Mouse (Mus musculus): ENCODE results near the gene Gm11627.
"Not testable (repeated sequence)": the region's sequence is repeated elsewhere in the genome, so short reads cannot be mapped to it uniquely, and the experiment has no call there.

Gm11627 gene

DNA sequence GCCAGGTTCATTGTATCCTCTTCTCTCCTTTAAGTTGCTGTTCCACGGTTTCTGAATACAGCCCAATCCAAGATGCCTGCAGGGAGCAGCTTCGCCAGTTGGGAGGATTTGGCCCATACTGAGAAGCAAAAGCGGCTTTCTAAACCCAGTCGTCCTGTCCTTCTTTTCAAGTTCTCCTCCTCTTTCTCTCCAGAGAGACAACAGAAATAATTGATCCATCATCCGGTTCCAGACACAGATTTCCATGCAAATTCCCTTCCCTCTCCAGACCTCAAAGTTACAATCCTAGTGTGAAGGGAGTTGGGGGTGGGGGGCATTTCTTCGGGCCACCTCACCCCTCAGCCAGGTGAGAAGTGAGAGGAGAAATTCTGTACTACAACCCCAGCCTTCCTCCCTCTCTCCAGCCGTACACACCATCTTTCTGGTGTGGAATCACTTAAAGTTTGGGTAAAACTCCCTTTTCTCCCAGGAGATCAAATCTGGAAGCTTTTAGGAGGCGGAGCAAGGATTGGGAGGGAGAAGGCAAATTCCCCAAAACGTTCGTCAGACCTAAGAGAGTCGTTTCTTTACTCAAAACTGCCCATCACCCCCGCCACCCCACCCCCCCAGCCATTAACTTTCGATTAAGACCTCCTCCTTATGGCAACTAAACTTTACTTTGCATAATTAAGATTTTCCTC, 23.7 kb upstream of the Gm11627 start:
- no peak for DNase-seq (ENCODE audit: low spot score)

DNA sequence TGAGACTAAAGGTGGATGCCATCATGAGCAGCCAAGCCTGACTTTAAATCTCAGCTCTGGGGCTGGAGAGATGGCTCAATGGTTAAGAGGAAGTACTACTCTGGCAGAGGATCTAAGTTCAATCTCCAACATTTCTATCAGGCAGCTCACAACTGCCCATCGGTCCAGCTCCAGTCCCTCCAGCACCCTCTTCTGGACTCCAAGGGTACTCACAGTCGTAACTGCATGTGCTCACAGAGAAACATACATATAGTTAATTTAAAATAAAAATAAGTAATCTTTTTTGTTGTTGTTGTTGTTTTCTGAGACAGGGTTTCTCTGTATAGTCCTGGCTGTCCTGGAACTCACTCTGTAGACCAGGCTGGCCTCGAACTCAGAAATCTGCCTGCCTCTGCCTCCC, 20.7 kb upstream of the Gm11627 start:
- DNase-seq (ENCODE audit: low spot score): no peak

DNA sequence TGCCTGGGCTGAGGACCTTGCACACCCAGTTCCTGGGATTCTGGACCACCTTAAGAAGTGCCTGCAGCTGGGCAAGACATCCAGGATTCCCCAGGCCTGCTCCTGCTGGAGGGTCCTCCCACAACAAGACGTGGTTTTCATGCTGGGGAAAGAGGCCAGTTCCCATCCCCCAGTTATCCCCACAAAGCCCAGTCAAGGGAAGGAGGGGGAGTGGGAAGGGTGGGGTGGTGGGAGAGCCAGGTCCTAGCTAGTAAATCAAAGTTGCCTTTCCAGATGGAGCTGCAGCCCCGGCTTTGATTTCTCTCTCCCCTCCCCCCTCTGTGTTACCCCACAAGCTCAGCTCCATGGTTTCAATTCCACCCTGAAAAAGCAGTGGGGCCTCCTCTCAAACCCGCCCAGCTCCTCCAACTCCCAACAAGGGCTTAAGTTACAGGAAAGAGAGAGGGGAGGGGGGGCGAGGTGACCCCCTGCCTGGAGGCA, 16.1 kb upstream of the Gm11627 start:
- DNase-seq (ENCODE audit: low spot score): peak; percentile 72

DNA sequence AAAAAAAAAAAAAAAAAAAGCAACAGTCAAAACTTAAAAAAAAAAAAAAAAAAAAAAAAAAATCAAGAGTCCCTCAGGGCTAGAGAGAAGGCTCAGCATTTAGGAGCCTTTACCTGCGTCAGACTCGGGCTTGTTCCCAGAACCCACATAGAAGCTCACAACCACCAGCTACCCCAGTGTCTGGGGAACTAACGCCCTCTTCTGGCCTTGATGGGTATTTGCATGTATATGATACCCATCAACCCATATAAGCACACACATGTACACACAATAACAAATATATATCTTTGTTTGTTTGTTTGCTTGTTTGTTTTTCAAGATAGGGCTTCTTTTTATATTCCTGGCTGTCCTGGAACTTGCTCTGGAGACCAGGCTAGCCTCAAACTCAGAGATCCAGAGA, 8.3 kb upstream of the Gm11627 start:
- DNase-seq (ENCODE audit: low spot score): no peak

DNA sequence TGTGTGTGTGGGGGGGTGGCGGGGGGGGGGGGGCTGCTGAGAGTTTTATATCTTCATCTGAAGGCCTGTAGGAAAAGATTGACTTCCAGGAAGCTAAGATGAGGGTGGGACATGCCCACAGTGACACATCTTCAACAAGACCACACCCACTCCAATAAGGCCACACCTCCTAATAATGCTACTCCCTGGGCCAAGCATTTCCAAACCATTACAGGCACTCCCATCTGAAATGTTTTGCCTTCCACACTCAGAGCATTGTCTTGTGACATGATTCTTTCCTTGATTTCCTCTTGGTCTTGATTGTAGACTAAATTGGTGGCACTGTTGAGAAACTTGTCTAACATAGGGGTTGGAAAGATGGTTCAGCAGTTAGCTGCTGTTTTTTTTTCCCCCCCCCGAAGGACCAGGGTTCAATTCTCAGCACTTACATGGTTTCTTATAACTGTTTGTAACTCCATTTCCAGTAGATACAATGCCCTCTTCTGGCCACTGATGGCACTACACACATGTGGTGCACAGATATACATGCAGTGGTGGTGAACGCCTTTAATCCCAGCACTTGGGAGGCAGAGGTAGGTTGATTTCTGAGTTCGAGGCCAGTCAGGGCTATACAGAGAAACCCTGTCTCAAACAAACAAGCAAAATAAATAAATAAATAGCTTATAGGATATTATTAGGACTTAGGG, 7.3 kb upstream of the Gm11627 start:
- no peak for DNase-seq (ENCODE audit: low spot score)

DNA sequence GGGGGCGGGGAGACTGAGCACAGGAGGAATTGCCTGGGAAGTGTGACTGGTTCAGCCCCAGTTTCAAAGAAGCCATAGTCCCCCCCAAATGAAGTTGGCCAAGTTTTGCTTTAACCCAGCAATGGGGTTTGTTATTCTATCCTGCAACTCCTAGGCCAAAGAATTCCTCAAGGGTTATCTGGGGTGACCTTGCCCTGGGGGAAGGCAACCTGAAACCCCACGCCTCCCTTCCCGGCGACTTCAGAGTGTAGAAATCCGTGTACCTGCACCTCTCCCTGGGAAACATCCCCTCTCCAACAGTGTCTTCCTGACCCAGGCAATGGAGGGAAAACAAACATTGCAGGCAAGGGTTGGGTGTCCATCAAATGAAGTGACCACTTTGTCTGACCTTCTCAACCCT, 3.5 kb upstream of the Gm11627 start:
- no peak for DNase-seq (ENCODE audit: low spot score)

DNA sequence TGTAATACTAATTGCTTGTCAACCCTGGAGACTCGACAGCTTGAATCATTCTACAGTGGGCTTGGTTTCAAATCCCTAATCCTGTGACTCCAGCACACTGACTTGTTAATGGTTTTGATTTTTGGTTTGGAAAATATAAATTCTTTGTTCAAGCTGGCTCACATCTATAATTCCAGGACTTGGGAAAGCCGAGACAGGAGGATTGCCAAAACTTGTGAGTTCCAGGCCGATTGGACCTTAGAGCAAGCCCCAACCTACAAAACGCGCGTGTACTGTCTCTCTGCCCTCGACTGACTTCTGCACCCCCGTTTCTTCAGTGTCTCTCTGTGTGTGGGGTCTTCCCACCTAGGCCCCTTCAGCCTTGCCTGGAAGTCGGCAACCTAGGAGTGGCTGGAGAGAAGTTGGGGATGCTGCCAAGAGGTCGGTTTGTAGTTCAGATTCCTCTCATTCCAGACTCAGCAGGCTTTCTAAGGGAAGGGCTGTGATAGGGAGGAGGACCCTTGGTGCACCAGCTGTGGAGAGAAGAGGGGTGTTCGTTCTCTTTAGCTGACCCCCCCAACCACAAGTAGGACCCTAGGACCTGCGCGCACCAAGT, 2.9 kb upstream of the Gm11627 start:
- DNase-seq (ENCODE audit: low spot score): no peak

DNA sequence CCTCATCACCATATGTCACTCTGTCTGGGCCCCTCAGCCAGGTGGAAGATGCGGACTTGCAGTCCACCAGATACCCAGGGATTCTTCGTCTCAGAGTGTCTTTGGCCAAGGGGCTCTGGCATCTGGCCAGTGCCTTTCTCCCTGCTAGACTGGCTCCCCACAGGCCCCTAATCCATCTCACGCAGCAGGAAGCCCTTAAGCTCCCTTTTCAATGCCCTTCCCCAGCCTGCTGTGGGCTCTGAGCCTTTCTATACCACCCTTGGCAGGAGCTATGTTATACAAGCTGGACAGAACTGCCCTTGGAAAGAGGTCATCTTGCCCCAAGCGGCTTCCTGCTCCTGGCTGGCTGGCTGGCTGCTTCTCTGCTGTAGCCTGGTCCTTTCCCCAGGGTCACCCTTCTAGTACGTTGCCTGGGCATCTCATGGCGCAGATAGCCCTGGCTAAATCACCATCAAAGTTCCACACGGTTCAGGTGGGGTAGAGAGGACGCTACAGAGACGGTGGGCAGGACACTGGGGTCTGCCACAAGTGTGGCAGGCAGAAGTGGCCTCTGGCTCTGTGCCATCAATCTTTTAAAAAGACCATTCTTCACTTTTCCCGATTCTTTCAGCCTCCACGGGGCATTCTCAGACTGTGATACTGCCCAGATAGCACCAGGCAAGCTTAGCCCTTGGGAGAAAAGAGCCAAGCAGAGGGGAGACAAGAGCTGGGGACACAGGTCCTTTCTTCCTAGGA, 2.2 kb upstream of the Gm11627 start:
- DNase-seq (ENCODE audit: low spot score): no peak

DNA sequence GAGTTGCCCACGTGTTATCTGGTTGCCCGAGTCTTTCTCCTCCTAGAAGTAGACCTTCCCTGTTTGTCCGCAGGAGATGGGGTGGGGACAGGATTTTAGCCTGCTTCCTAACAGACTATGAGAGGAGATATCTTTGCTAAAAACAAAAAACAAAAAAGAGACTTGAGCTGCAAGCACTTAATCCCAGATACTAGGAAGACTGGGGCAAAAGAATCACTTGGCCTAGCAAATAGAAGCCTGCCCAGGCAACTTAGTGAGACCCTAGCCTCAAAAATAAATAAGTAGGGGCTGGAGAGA, 721 bp upstream of the Gm11627 start:
- no peak for DNase-seq (ENCODE audit: low spot score)

DNA sequence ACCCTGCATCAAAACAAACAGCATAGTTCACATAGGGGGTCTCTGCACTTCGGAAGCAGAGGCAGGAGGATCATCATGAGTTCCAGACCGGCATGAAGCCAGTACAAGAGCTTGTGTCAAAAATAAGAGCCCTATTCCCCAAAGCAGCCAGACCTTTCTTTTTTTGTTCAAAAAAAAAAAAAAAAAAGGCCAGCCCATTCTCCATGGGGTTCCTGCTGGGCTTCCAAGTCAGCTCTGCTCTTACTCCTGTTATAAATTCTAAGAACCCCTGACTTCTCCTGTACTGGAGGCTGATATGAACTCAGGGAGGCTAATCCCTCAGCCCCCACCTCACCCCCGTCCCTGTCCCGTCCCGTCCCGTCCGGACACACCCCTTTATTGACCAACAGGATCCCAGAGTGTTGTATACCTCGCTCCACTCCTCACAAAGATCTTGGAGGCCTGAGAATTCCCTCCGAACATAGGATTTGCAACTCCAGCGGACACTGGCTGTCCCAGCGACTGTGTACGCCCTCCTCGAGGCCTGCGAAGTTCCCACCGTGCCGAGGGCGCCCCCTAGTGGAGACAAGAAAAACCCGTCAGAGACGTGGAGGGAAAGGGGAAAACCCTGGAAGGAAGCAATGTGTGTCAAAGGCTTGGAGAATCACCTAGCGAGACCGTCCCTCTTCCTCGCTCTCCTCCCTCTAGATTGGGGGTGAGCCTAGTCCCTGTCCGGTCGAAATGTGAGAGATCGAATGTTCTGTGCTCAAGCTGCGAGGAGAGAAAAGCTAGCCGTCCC, 731 bp downstream of the Gm11627 start:
- DNase-seq (ENCODE audit: low spot score): peak; percentile 73

DNA sequence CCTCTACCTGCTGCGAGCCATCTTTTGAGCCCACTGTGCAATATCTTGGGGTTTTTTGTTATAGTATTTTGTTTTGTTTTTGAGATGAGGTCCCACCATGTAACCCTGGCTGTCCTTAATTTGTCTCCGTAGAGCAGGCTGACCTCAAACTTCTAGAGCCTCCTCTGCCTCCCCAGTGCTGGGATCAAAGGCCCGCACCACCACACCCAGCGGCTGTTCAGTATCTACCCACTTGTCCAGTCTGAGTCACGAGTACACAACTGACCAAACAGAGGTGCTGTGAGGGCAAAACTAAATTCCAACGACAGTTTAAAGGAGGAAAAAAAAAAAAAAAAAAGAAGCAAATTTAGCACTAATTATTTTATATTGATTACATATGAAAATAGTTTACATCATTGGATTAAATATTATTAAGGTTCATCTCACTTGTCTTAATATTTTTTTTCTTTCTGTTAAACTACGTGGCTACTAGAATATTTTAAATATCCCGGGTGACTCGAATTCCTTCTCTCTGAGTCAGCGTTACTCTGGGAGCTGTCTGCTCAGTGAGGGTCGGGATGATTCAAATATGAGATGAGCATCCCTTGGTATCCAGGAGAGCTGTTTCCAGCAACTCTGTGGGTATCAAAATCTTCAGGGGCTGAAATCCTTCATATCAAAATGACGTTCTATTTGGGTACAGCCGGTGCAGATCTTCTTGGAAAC, 3.1 kb downstream of the Gm11627 start:
- DNase-seq (ENCODE audit: low spot score): no peak

DNA sequence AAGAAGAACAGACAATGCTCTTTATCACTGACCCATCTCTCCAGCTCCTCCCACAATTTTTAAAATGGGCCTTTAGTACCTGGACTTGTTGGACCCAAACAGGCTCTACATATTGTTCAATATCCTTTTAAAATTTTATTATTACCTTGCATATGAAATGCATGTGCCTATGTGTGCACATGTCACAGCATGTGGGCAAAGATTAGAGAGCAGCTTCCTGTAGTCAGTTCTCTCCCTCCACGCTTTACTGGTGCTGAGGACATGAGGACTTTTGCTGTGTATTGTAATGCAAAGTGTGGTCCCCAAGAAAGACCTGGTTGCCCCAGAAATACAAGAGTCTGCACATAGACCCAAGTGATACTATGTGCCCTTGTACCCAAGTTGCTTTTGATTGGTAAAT, 4.2 kb downstream of the Gm11627 start:
- DNase-seq (ENCODE audit: low spot score): no peak

DNA sequence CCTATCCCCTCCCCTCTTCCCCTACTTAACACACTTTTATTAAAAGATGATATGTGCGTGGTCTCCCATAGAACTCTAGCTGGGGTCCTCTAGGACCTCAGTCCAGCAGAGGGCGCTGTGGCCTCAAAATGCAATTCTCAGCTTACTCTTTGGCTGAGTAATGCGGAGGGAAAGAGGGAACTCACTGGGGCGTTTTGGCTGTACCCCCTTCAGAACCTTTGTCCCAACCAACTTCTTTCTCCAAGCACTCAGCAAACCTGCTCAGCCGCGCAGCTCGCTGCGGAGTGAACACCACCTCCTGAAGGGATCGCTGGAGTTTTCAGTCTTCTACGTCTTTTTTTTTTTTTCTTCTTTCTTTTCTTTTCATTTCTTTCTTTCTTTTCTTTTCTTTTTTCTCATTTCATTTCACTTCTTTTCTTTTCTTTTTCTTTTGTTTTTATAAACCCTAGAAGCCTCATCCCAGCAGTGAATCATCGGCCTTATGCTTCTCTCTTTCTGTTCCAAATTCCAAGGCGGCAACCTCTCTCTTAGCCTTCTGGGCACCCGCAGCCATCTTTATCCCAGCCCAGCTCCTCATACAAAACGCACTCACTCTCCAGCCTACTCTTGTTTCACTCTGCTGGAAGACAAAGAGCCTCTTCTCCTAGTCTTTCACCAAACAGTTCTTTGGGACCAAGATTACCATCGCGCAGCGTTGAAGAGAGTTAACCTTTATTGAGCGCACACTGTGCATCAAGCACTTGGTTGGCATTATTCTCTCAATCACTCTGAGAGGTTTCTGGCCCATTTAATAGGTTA, 6.2 kb downstream of the Gm11627 start:
- DNase-seq (ENCODE audit: low spot score): peak; percentile 67

DNA sequence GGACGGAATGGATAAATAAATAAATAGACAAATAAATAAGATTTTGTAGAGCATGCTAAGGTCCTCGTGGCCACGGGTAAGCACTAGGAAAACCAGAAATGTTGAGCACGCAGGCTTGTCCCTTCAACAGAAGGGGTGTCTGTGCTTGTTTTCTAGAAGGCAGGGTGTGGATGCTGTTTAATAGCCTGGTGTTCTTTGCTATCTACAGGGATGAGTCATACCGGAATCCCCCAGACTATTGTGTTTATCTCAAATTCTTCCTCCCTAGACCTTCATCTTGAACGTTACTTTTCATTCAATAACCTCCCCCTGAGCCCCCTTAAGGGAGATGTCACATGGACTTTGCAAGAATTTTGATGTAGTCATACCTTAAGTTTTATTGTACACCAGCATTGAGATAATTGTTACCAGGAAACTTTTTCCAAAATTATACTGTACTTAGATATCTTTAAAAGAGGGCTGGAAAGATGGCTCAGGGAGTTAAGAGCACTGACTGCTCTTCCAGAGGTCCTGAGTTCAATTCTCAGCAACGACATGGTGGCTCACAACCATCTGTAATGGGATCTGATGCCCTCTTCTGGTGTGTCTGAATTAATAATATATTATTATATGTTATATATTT, 10.4 kb downstream of the Gm11627 start:
- no peak for DNase-seq (ENCODE audit: low spot score)

DNA sequence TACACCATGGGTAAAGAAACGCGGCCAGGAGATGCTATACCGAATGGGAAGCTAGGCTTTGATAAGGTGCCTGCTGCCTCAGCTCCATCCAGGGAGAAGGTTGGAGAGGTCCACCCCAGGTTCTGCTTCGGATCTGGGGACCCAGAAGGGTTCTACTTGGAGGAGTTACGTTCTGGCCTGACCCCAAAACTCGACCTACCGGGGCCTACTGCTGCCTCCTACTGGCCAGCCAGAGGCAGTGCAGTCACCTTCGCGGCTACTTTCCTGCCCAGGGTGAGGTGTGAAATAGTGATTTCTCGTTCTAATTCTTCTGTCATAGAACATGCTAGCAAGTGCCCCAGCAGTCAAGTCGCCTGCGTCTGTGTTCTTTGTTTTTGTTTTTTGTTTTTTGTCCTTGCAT, 11.1 kb downstream of the Gm11627 start:
- no peak for DNase-seq (ENCODE audit: low spot score)

DNA sequence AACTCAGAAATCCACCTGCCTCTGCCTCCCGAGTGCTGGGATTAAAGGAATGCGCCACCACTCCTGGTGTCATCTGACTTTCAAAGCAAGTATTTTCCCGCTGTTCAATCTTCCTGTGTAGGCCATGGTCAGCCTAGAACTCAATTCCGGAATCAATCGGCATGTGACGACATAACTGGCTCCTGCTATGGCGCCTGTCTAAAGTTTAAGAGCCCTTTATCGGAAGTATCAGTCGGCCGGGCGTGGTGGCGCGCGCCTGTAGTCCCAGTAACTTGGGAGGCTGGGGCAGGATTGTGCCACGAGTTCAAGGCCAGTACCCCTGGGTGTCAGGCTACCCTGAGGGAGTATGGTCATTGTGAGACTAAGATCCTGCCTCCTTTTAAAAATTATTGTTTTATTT, 11.5 kb downstream of the Gm11627 start:
- DNase-seq (ENCODE audit: low spot score): no peak

DNA sequence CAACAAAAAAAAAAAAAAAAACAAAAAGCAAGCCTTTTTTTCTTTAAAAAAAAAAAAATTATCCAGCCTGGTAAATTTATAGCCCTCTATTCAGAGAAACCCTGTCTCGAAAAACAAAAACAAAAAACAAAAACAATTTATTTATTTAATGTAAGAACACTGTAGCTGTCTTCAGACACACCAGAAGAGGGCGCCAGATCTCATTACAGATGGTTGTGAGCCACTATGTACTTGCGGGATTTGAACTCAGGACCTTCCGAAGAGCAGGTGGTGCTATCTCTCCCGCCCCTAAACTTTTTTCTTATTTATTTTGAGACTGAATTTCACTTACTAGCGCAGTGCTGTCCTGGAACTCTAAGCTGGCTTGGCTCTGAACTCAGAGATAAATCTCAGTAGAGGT, 12.1 kb downstream of the Gm11627 start:
- DNase-seq (ENCODE audit: low spot score): no peak

DNA sequence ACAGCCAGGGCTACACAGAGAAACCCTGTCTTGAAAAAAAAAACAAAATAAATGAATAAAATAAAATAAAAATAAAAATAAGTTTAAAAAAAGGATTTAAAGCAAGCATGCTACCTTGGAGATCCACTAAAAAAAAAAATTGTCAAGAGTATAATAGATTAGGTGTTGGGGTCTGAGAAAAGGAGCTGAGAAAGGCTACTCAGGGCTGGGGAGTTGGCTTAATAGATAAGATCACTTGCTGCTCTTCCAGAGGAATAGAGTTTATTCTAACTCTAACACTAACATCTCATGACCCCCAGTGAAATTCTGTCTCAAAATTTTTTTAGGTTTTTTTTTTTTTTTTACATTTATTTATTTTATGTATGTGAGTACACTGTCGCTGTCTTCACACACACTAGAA, 13.0 kb downstream of the Gm11627 start:
- no peak for DNase-seq (ENCODE audit: low spot score)

DNA sequence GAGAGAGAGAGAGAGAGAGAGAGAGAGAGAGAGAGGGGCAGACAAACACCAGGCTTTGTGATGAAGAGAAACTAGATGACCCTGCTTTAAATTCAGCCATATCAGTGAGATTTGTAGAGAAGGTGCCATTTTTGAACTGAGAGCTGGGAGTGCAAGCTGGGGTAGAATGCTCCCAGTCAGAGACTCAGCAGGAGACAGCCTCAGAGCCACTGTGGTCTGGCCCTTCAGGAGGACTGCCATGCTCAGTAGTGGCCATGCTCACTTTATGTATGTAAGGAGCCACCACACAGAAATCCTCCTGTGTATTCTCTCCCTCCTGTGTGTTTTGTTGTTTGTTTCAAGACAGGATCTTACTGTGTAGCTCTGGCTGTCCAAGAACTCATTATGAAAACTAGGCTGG, 13.5 kb downstream of the Gm11627 start:
- no peak for DNase-seq (ENCODE audit: low spot score)

DNA sequence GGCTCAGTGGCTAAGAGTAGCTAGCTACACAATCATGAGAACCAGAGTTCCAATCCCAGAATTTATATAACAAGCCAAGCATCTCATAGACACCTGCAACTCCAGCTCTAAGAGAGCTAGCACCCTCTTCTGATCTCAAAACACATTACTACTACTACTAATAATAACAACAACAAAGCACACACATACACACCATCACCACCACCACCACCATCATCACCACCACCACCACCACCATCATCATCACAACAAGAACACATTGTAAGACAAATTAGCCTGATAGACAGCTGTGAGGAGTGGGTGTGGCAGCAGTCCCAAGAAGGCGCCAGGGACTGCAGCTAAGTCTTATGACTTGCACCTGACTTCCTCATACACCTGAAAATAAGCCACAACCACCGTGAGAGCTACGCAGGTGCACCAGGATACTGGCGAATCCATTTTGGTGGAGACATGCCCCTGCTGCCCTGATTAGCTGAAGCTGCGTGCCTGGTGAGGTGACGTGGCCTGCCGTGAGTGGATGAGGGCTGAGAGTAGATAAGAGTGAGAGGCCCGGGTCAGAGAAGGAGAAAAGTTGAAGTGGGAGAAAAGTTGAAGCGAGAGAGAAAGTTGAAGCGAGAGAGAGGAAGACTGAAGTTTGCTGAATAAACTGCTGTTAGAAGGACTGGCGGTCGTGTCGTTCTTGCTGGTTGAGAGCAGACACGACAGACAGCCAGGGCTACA, 14.1 kb downstream of the Gm11627 start:
- DNase-seq (ENCODE audit: low spot score): not testable (repeated sequence)
